Mouse (Mus musculus) hindbrain, postnatal 0 days (tissue): ENCODE data around the gene Dtnbp1. TPM values are rescaled to one million over a fixed set of nuclear protein-coding genes. Genes with fewer than 3 reads are reported as not detected.

ENCODE experiments used
- ATAC-seq: fragments of 200-750 bp; cut with Nextera tagmentation; 2 replicates; pipeline ENCODE4 v1.8.0; 2017; ENCODE audit warnings: mild to moderate bottlenecking, moderate TSS enrichment, moderate library complexity
- DNase-seq: peaks from one replicate; pipeline ENCODE4 v3.0.0-alpha.2; 2015; ENCODE audit warnings: low spot score
- H3K27ac ChIP-seq: fragments of 300-500 bp; sonication (generic); 2 replicates; pipeline ENCODE4 v1.5.1; 2014; ENCODE audit warnings: mild to moderate bottlenecking
- H3K27me3 ChIP-seq: fragments of 300-500 bp; sonication (generic); 2 replicates; pipeline ENCODE4 v1.6.1; 2014; ENCODE audit warnings: low read length, mixed read lengths; ENCODE audit not compliant: insufficient read depth
- H3K36me3 ChIP-seq: fragments of 300-500 bp; sonication (generic); 2 replicates; pipeline ENCODE4 v1.6.1; 2014; ENCODE audit warnings: low read length, mixed read lengths; ENCODE audit not compliant: insufficient read depth
- H3K4me1 ChIP-seq: fragments of 300-500 bp; sonication (generic); 2 replicates; pipeline ENCODE4 v1.6.1; 2014; ENCODE audit warnings: antibody characterized with exemption, low read length, mixed read lengths; ENCODE audit not compliant: insufficient read depth
- H3K4me2 ChIP-seq: fragments of 300-500 bp; sonication (generic); 2 replicates; pipeline ENCODE4 v1.6.1; 2014; ENCODE audit warnings: low read depth, mild to moderate bottlenecking, low read length, moderate library complexity, mixed read lengths
- H3K4me3 ChIP-seq: fragments of 300-500 bp; sonication (generic); 2 replicates; pipeline ENCODE4 v1.5.1; 2014; ENCODE audit warnings: low read length
- H3K9ac ChIP-seq: fragments of 300-500 bp; sonication (generic); replicated peaks from 2 replicates; pipeline ENCODE4 v1.6.1; 2014; ENCODE audit warnings: mild to moderate bottlenecking, low read length, moderate library complexity, mixed read lengths
- H3K9me3 ChIP-seq: fragments of 300-500 bp; sonication (generic); 2 replicates; pipeline ENCODE4 v1.6.1; 2016; ENCODE audit warnings: low read length, mixed read lengths
- CTCF ChIP-seq: IDR thresholded peaks from 2 replicates; pipeline ENCODE4 v1.5.1; 2016; ENCODE audit warnings: antibody characterized with exemption, control low read depth, low read depth
- WGBS: fragments of 180-500 bp; shearing (Covaris S2); extraction: QIAGEN DNeasy Blood & Tissue Kit; methylation state at CpG from one replicate; pipeline ENCODE4 v1.1.7; 2014; 5-methylcytosine and 5-hydroxymethylcytosine counted together
- polyA plus RNA-seq: library from polyadenylated mRNA; unstranded; fragments of >200 nt; fragmentation: Nextera tagmentation; extraction: Ambion mirVana; gene quantifications from 2 replicates; pipeline ENCODE4 v1.2.1, GENCODE M21; 2015
- total RNA-seq: library from RNA; depleted of rRNA; stranded (reverse); fragments of >200 nt; gene quantifications from 2 replicates; pipeline ENCODE4 v1.2.3, GENCODE M21; 2014

Dtnbp1 gene
- total and polyA plus RNA-seq, 2 experiments from 2014 or later = 90.7 to 127 TPM

- Histone ChIP-seq H3K4me3 (no peak overlapping the region), H3K4me2 (no peak overlapping the region), H3K9me3 (no peaks in the 10 kb centered on the region), H3K36me3 (peaks cover 56% of the 10 kb centered on the region), H3K27me3 (no peaks in the 10 kb centered on the region), H3K27ac (no peak overlapping the region), H3K4me1 (no peaks in the 10 kb centered on the region), H3K9ac (no peak overlapping the region)
- ATAC-seq (no peak), DNase-seq (peak; percentile 25)
- no peak for TF ChIP-seq CTCF
- 60% methylated on average over 10 of the region's 10 CpGs for WGBS
These were observed 80.9 kb downstream of the Dtnbp1 start for GRCm38 (mm10) chr13:44921095-44921494.

DNA sequence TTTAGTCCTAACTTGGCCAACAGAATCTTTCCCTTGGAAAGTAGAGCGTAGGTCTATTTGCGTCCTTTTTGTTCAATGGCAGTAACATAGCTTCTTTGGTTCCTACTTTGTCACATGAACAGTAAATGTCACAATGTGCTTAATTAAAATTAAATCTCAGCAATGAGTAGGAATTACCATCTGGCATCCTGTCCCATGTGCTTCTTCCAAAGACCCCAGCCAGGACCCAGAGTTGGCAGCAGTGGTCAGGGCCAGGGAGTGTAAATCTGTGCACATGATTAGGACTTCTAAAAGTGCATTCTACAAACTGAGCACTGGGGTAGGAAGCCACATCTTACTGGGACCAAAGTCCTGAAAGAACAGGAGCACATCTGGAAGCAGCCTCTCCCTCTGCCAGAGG lies 83.7 kb downstream of the Dtnbp1 start:
- peaks cover 81% of the 10 kb centered on the region for H3K36me3 ChIP-seq
- TF ChIP-seq CTCF = no peak
- 77% methylated on average over 2 of the region's 2 CpGs for WGBS

GRCm38 (mm10) chr13:44917202-44917601 lies 84.7 kb downstream of the Dtnbp1 start:
- DNase-seq (no peak), ATAC-seq (no peak)
- H3K27me3 ChIP-seq = no peaks in the 10 kb centered on the region
- H3K9ac ChIP-seq = no peak overlapping the region
- 89% methylated on average over 4 of the region's 4 CpGs for WGBS
- no peaks in the 10 kb centered on the region for H3K9me3 ChIP-seq
- peaks cover 74% of the 10 kb centered on the region for H3K36me3 ChIP-seq
- H3K4me3 ChIP-seq = no peak overlapping the region
- H3K4me2 ChIP-seq = no peak overlapping the region
- TF ChIP-seq CTCF = no peak
- peaks cover 7% of the 10 kb centered on the region for H3K4me1 ChIP-seq
- H3K27ac ChIP-seq = no peak overlapping the region

More for the DNA sequence above, 83.7 kb downstream of the Dtnbp1 start:
- H3K27me3 ChIP-seq = no peaks in the 10 kb centered on the region
- DNase-seq = no peak
- no peaks in the 10 kb centered on the region for H3K9me3 ChIP-seq
- ATAC-seq = no peak
- no peak overlapping the region for H3K4me3 ChIP-seq
- H3K4me1 ChIP-seq = peaks cover under 1% of the 10 kb centered on the region; the same call in 1 of the 2 replicates
- H3K27ac ChIP-seq = no peak overlapping the region
- no peak overlapping the region for H3K9ac ChIP-seq
- H3K4me2 ChIP-seq = no peak overlapping the region

DNA sequence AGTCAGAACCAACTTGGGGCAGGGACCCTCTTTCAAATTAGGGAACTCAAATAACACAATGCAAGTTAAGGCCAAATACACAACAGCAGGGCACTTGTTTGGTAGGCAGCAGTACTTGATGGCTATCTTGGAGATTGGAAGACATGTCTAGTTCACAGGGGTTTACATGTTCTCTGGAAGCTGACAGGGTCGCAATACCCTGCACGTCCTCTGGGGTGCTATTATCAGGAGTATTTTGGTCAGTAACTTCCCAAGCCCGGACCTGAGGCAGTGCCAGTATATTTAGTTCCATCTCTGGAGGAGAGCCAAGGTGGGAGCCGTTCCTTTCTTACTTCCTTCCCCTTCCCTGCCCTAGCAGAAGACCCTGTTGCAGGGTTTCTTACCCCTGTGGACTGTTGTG lies 86.0 kb downstream of the Dtnbp1 start:
- 57% methylated on average over 4 of the region's 4 CpGs for WGBS
- Histone ChIP-seq H3K9me3 (no peaks in the 10 kb centered on the region), H3K4me3 (no peak overlapping the region), H3K9ac (no peak overlapping the region), H3K4me2 (no peak overlapping the region), H3K27ac (no peak overlapping the region), H3K27me3 (no peaks in the 10 kb centered on the region), H3K4me1 (peaks cover 11% of the 10 kb centered on the region), H3K36me3 (peaks cover 70% of the 10 kb centered on the region)
- TF ChIP-seq CTCF = peak; percentile 55
- no peak for ATAC-seq
- peak; percentile 43 for DNase-seq

DNA sequence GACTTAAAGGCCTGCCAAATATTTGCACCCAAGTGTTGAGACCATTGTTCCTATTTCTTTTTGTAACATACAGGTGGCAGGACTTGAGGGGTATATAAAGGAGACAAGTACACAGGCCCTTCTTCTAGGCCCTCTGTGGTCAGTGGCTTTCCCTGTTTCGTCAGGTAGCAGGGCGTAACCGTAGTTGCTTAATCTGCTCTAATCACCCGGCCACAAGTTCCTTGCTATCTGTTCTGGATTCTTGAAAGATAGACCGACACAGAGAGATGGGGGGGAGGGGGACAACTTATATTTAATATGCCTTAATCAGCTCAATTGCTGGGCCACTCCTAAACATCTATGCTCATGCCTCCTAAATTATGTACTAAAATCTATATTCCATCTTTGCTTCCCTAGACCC lies 86.6 kb downstream of the Dtnbp1 start:
- H3K4me1 ChIP-seq = peaks cover 11% of the 10 kb centered on the region
- H3K9ac ChIP-seq = no peak overlapping the region
- H3K4me2 ChIP-seq = no peak overlapping the region
- no peak for DNase-seq
- H3K4me3 ChIP-seq = no peak overlapping the region
- TF ChIP-seq CTCF = no peak
- no peaks in the 10 kb centered on the region for H3K9me3 ChIP-seq
- no peak for ATAC-seq
- peaks cover 71% of the 10 kb centered on the region for H3K36me3 ChIP-seq
- H3K27me3 ChIP-seq = no peaks in the 10 kb centered on the region
- WGBS = 92% methylated on average over 5 of the region's 5 CpGs
- H3K27ac ChIP-seq = no peak overlapping the region

DNA sequence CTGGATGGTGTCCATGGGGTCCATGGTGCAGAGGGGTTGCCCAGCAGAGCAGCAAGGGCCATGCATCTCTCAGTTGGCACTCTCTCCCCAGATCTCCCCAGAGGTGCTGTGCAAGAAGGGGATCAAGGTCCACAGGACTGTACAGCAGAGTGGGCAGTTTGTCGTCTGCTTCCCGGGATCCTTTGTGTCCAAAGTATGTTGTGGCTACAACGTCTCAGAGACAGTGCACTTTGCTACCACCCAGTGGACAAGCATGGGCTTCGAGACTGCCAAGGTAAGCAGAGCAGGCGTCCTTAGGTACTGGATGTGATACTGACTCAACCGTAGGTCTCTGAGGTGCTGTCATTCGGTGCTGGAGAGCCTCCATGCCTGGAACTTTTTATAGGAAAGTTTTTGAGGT lies 88.4 kb downstream of the Dtnbp1 start:
- no peaks in the 10 kb centered on the region for H3K27me3 ChIP-seq
- no peak overlapping the region for H3K9ac ChIP-seq
- no peak overlapping the region for H3K4me2 ChIP-seq
- TF ChIP-seq CTCF = peak; percentile 69
- DNase-seq = peak; percentile 69
- H3K9me3 ChIP-seq = no peaks in the 10 kb centered on the region
- H3K4me3 ChIP-seq = no peak overlapping the region
- H3K36me3 ChIP-seq = peaks cover 66% of the 10 kb centered on the region
- H3K27ac ChIP-seq = peak overlapping the region; percentile 29; the same call in 1 of the 2 replicates
- H3K4me1 ChIP-seq = peaks cover 11% of the 10 kb centered on the region
- 45% methylated on average over 7 of the region's 7 CpGs for whole genome bisulfite sequencing
- no peak for ATAC-seq

GRCm38 (mm10) chr13:44912851-44913250 lies 89.1 kb downstream of the Dtnbp1 start:
- Histone ChIP-seq H3K9me3 (no peaks in the 10 kb centered on the region), H3K4me2 (no peak overlapping the region), H3K36me3 (peaks cover 60% of the 10 kb centered on the region), H3K4me1 (peaks cover 11% of the 10 kb centered on the region), H3K27ac (peak overlapping the region; percentile 29; the same call in 1 of the 2 replicates), H3K9ac (no peak overlapping the region), H3K4me3 (no peak overlapping the region), H3K27me3 (no peaks in the 10 kb centered on the region)
- WGBS = 38% methylated on average over 2 of the region's 2 CpGs
- peak; percentile 76 for ATAC-seq
- peak; percentile 74 for DNase-seq
- TF ChIP-seq CTCF = no peak
